Mouse (Mus musculus): Measurements from ENCODE around the gene Tmbim6. TPM values are rescaled to one million over a fixed set of nuclear protein-coding genes. Genes with fewer than 3 reads are reported as not detected.

Tmbim6 gene
- polyA plus RNA-seq, 1 experiment from 2014 or later, result 1,126 TPM

GRCm38 (mm10) chr15:99368583-99369266 is 24.0 kb upstream of the Tmbim6 start:
- no peaks in the 10 kb centered on the region for H3K27me3 ChIP-seq (replicated peaks; ENCODE audit: control insufficient read depth, insufficient read depth, low read length)
- H3K4me2 ChIP-seq (replicated peaks; ENCODE audit: low read depth), result peak overlapping the region; percentile 87
- H3K9me3 ChIP-seq (ENCODE audit: control insufficient read depth), result no peaks in the 10 kb centered on the region
- no peak overlapping the region for H3K9ac ChIP-seq (ENCODE audit: low read depth, low read length)
- H3K4me1 ChIP-seq (replicated peaks; ENCODE audit: control insufficient read depth, insufficient read depth, low read length), result no peaks in the 10 kb centered on the region
- no peak for ATAC-seq
- H3K4me3 ChIP-seq (ENCODE audit: low read depth, low read length), result peak overlapping the region; percentile 74; the same call in 1 of the 2 replicates
- no peak for TF ChIP-seq CTCF (IDR thresholded peaks at IDR 0.05; ENCODE audit: low read depth)
- H3K27ac ChIP-seq (ENCODE audit: low read depth, low read length), result no peak overlapping the region
- WGBS, result 21% methylated on average over 4 of the region's 4 CpGs
- no peaks in the 10 kb centered on the region for H3K36me3 ChIP-seq (ENCODE audit: control insufficient read depth, insufficient read depth)

GRCm38 (mm10) chr15:99369391-99370171 is 23.1 kb upstream of the Tmbim6 start:
- no peak; the same call in 1 of the 2 replicates for ATAC-seq
- Histone ChIP-seq H3K4me2 (replicated peaks; ENCODE audit: low read depth) (peak overlapping the region; percentile 87), H3K4me1 (replicated peaks; ENCODE audit: control insufficient read depth, insufficient read depth, low read length) (no peaks in the 10 kb centered on the region), H3K4me3 (ENCODE audit: low read depth, low read length) (peak overlapping the region; percentile 74), H3K27me3 (replicated peaks; ENCODE audit: control insufficient read depth, insufficient read depth, low read length) (no peaks in the 10 kb centered on the region), H3K9ac (ENCODE audit: low read depth, low read length) (peak overlapping the region; percentile 64), H3K27ac (ENCODE audit: low read depth, low read length) (peak overlapping the region; percentile 73), H3K9me3 (ENCODE audit: control insufficient read depth) (no peaks in the 10 kb centered on the region), H3K36me3 (ENCODE audit: control insufficient read depth, insufficient read depth) (no peaks in the 10 kb centered on the region)
- TF ChIP-seq CTCF (IDR thresholded peaks at IDR 0.05; ENCODE audit: low read depth), result no peak
- WGBS, result 3% methylated on average over 38 of the region's 39 CpGs

GRCm38 (mm10) chr15:99370259-99370691 is 22.4 kb upstream of the Tmbim6 start, which contains the start of gene Fmnl3:
Gene Fmnl3 (minus strand): TSS chr15:99370482.
- peak within 1 kb of the TSS; percentile 74 for H3K4me3 ChIP-seq (ENCODE audit: low read depth, low read length)
- H3K9me3 ChIP-seq (ENCODE audit: control insufficient read depth), result no peaks in the 10 kb centered on the region
- TF ChIP-seq CTCF (IDR thresholded peaks at IDR 0.05; ENCODE audit: low read depth), result peak; percentile 99
- H3K36me3 ChIP-seq (ENCODE audit: control insufficient read depth, insufficient read depth), result no peaks in the 10 kb centered on the region
- WGBS, result 1% methylated on average over 42 of the region's 48 CpGs
- peak; percentile 87 for ATAC-seq
- H3K27ac ChIP-seq (ENCODE audit: low read depth, low read length), result peak within 1 kb of the TSS; percentile 73
- H3K4me1 ChIP-seq (replicated peaks; ENCODE audit: control insufficient read depth, insufficient read depth, low read length), result no peaks in the 10 kb centered on the region
- H3K9ac ChIP-seq (ENCODE audit: low read depth, low read length), result peak within 1 kb of the TSS; percentile 64
- no peaks in the 10 kb centered on the region for H3K27me3 ChIP-seq (replicated peaks; ENCODE audit: control insufficient read depth, insufficient read depth, low read length)
- H3K4me2 ChIP-seq (replicated peaks; ENCODE audit: low read depth), result peak within 1 kb of the TSS; percentile 87

GRCm38 (mm10) chr15:99371526-99372340 is 20.9 kb upstream of the Tmbim6 start:
- Histone ChIP-seq H3K36me3 (ENCODE audit: control insufficient read depth, insufficient read depth) (no peaks in the 10 kb centered on the region), H3K9ac (ENCODE audit: low read depth, low read length) (no peak overlapping the region), H3K4me2 (replicated peaks; ENCODE audit: low read depth) (no peak overlapping the region), H3K27me3 (replicated peaks; ENCODE audit: control insufficient read depth, insufficient read depth, low read length) (no peaks in the 10 kb centered on the region), H3K9me3 (ENCODE audit: control insufficient read depth) (no peaks in the 10 kb centered on the region), H3K4me1 (replicated peaks; ENCODE audit: control insufficient read depth, insufficient read depth, low read length) (no peaks in the 10 kb centered on the region), H3K4me3 (ENCODE audit: low read depth, low read length) (no peak overlapping the region), H3K27ac (ENCODE audit: low read depth, low read length) (no peak overlapping the region)
- WGBS, result 88% methylated on average over 7 of the region's 7 CpGs
- no peak for ATAC-seq
- TF ChIP-seq CTCF (IDR thresholded peaks at IDR 0.05; ENCODE audit: low read depth), result no peak

- 75% methylated on average over 9 of the region's 9 CpGs for WGBS
- Histone ChIP-seq H3K36me3 (ENCODE audit: control insufficient read depth, insufficient read depth) (no peaks in the 10 kb centered on the region), H3K9ac (ENCODE audit: low read depth, low read length) (no peak overlapping the region), H3K4me3 (ENCODE audit: low read depth, low read length) (no peak overlapping the region), H3K4me1 (replicated peaks; ENCODE audit: control insufficient read depth, insufficient read depth, low read length) (no peaks in the 10 kb centered on the region), H3K4me2 (replicated peaks; ENCODE audit: low read depth) (no peak overlapping the region), H3K27me3 (replicated peaks; ENCODE audit: control insufficient read depth, insufficient read depth, low read length) (no peaks in the 10 kb centered on the region), H3K9me3 (ENCODE audit: control insufficient read depth) (no peaks in the 10 kb centered on the region), H3K27ac (ENCODE audit: low read depth, low read length) (no peak overlapping the region)
- no peak for TF ChIP-seq CTCF (IDR thresholded peaks at IDR 0.05; ENCODE audit: low read depth)
- ATAC-seq, result no peak
These were observed 19.9 kb upstream of the Tmbim6 start for GRCm38 (mm10) chr15:99372761-99373160.

GRCm38 (mm10) chr15:99375036-99375435 is 17.6 kb upstream of the Tmbim6 start:
- Histone ChIP-seq H3K27me3 (replicated peaks; ENCODE audit: control insufficient read depth, insufficient read depth, low read length) (no peaks in the 10 kb centered on the region), H3K27ac (ENCODE audit: low read depth, low read length) (no peak overlapping the region), H3K4me3 (ENCODE audit: low read depth, low read length) (no peak overlapping the region), H3K9ac (ENCODE audit: low read depth, low read length) (no peak overlapping the region), H3K36me3 (ENCODE audit: control insufficient read depth, insufficient read depth) (no peaks in the 10 kb centered on the region), H3K9me3 (ENCODE audit: control insufficient read depth) (no peaks in the 10 kb centered on the region), H3K4me2 (replicated peaks; ENCODE audit: low read depth) (no peak overlapping the region), H3K4me1 (replicated peaks; ENCODE audit: control insufficient read depth, insufficient read depth, low read length) (no peaks in the 10 kb centered on the region)
- no peak for TF ChIP-seq CTCF (IDR thresholded peaks at IDR 0.05; ENCODE audit: low read depth)
- WGBS, result 86% methylated on average over 5 of the region's 5 CpGs
- no peak for ATAC-seq
